Mouse (Mus musculus) left cerebral cortex, adult 9 months (tissue): ENCODE results near the gene Gm13420.

Source experiments
- DNase-seq, 2 experiments: peaks; one replicate each; pipeline ENCODE4 v3.0.0; 2022; ENCODE audit warnings: low spot score in 2 of 2

The Gm13420 gene

GRCm38 (mm10) chr2:29702189-29702588 is 49.3 kb downstream of the Gm13420 start:
- DNase-seq: no peak

GRCm38 (mm10) chr2:29701393-29701792 is 50.1 kb downstream of the Gm13420 start:
- no peak for DNase-seq

DNA sequence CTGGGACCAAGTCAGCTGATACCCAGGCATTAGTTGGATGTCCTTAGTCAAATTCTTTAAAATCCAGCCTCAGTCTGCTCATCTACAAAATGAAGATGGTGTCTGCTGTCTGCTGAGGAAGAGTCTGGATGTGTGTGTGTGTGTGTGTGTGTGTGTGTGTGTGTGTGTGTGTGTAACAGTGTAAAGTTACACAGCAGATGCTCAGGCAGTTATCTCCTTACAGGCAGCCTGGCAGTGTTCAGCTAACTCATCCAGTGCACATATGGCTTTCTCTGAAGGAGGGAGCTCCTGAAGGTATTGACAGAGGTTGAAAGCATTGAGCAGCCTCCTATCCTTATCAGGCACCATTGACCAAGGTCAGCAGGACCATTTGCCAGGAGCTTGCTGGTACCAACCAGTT is 50.6 kb downstream of the Gm13420 start:
- DNase-seq: no peak

DNA sequence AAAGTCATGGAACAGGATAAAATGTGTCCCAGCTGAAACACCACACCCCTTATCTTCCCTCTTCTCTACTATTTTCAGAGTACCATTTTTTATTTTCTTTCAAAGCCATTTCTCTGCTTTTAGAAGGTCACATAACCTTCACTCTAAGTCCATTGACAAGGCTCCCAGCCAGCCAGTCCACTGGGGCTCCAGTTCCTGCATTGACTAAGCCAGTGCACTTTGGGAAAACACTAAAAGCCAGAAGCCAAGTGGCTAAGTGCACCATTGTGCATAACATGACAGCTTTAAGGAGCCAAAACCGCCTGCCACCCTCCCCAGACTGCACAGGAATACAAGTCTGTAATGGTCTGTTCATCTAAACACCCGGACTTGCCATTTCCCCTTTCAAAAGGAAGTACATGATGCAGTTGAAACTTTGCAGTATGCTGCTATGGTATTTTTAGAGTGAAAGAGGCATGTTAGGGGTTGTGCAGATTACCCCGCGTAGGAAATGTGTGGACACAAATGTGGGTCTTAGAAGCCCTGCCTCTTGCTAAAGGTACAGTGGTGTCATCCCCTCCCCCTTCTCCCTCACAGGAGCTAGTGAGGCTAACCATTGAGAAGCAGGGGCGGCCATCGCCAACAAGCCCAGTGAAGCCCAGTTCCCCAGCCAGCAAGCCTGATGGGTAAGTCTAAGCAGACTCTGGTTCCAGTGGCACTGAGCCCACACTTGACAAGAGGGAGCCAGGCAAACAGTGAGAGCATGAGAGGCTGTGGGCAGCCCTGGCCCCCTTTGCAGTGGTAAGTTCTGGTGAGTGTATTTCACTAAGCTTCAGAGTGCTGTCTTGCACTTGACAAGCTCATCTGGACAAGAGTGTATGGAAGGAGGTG is 52.8 kb downstream of the Gm13420 start:
- no peak for DNase-seq

DNA sequence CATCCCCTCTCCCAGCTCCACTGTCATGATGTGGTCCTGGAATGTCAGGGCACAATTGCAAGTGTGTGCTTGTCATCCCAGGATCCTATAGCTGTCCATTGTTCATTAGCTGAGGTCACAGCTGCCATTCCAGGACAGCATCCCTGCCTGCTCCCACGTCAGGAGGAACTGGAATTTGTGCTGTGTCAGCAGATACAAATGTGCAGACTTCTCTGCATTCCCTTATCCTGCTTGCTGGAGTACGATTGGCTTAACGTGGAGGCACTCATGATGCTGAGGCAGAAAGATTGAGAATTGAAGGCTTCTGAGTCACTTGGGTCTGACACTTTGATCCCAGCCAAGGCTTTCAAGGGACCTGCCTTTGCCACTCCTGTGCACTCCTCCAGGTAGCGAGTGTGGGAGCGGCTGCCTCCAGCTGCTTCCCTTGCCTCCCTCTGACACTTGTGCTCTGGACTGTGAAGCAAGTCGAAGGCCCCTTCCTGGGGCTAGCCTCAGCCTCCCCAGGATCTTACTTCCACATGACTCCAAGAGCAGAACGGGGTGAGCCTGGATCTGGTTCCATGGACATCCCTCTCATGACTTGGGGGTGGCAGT is 55.2 kb downstream of the Gm13420 start:
- no peak for DNase-seq
